Mouse (Mus musculus): ENCODE results near the gene Epm2aip1. TPM values are rescaled to one million over a fixed set of nuclear protein-coding genes. Genes with fewer than 3 reads are reported as not detected.

Epm2aip1 gene
- 10 to 100 TPM; 87.2 to 87.9 TPM for total RNA-seq (2021)
- long read RNA-seq, experiment 1, full-length matches to known transcripts: 49 of 49 reads
- long read RNA-seq, experiment 1, partial matches to known transcripts: 0 of 49 reads
- long read RNA-seq, experiment 1, other reads (novel, unspliced or antisense): 0 of 49 reads
- long read RNA-seq, experiment 2, full-length matches to known transcripts: 31 of 31 reads
- long read RNA-seq, experiment 2, partial matches to known transcripts: 0 of 31 reads
- long read RNA-seq, experiment 2, other reads (novel, unspliced or antisense): 0 of 31 reads

- DNase-seq (ENCODE audit: low spot score in 2 of 2): peak; percentile 100
Observed at GRCm38 (mm10) chr9:111271434-111272160, at the start of gene Epm2aip1, which contains the start of gene Mlh1. Gene Epm2aip1 (plus strand): TSS chr9:111271929. Gene Mlh1 (minus strand): TSS chr9:111271791.

DNA sequence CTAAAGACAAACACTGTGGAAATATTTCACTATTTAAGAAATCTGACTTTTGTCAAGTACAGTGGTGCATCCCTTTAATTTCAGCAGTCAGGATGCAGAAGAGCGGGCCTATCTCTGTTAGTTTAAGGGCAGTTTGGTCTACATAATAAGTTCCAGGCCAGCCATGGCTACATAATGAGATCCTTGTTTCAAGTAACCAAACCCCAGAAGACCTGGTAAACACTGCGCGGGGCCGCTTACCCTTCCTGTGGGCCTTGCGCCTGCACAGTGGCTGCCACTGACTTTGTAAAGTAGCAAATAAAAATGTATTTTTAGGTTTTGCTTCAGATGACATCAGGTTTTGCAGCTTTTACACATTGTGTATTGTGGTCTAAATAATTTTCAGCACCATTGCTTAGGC lies 48.3 kb upstream of the Epm2aip1 start:
- no peak for DNase-seq (ENCODE audit: low spot score in 2 of 2)

- peak in 1 of 2 experiments; percentile 24 for DNase-seq (ENCODE audit: low spot score in 2 of 2)
Observed at GRCm38 (mm10) chr9:111228446-111228845, 43.3 kb upstream of the Epm2aip1 start.

GRCm38 (mm10) chr9:111234701-111235100 lies 37.0 kb upstream of the Epm2aip1 start:
- no peak for DNase-seq (ENCODE audit: low spot score in 2 of 2)

DNA sequence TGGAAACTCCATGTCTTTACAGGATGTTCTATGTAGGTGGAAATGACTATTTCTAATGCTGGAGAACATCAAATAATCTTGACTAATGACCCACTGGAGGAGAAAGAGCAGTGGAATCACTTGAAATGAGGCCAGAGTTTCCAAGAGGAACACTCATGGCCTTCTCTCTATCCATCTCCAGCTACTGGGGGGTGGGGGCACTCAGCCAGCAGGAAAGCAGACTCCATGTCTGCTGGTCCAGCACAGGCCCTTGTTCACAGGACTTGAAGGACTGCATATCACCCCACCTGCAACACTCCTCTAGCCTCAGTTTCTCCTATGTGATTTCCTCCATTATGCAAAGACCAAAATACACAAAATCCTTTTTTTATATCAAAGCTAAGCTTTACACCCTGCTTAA lies 34.0 kb upstream of the Epm2aip1 start:
- DNase-seq (ENCODE audit: low spot score in 2 of 2): no peak

DNA sequence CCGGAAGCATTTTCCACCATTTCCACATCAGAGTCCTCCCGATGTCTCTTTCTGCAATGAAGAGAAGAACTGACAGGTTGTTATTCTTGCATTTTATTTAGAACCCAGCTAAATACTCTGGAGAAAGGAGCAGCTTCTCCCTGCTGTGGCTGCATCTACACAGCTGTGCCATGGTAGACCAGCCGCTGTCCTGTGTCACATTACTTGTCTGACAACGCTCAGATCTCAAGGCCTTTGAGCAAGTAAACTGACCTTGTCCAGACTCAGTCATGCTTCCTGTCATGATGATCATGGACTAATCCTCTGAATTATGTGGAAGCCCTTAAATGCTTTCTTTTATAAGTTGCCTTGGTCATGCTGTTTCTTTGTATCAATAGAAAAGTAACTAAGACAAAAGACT lies 31.9 kb upstream of the Epm2aip1 start:
- DNase-seq (ENCODE audit: low spot score in 2 of 2): no peak

GRCm38 (mm10) chr9:111243384-111243783 lies 28.3 kb upstream of the Epm2aip1 start:
- no peak for DNase-seq (ENCODE audit: low spot score in 2 of 2)

DNA sequence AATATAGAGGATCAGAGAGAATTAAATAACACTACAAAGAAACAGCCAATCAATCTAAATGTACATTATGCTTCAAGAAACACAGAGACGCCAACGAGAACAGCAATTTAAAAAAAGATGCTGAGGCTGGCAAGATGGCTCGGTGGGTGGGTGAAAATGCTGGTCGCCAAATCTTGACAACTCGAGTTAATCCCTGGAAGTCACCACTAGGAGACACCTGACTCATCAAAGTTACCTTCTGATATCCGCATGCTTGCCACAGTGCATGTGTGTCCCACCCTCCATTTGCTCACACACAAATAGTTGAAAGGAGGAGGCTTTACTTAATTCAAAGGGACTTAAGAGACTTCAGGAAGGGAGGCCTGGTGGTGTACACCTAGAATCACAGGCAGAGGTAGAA lies 26.2 kb upstream of the Epm2aip1 start:
- peak in 1 of 2 experiments; percentile 7 for DNase-seq (ENCODE audit: low spot score in 2 of 2)

DNA sequence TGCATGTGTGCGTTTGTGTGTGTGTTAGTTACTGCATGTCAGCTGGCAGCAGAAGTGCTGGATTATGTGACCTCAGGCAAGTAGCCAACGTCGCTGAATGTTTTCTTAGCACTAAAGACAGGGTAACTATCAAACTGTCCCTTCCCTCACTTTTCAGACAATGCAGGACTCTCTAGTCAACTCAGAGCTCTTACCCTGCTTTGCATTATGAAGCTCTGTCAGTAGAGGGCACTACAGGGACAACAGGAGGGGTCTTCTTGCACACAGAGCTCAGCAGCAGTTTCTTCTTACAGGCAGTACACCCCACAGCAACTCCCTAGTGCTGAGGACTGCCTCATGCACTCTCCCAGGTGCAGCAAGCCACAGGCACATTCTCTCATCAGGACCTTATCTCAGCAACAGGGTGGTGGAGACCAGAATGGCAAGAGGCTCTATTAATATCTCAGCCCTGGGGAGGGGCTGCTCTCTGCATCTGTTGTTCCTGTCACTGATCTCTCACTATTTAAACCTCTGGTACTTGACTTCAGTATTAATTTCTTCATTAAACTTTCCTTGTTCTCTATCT lies 24.0 kb upstream of the Epm2aip1 start:
- DNase-seq (ENCODE audit: low spot score in 2 of 2): peak in 1 of 2 experiments; percentile 32

GRCm38 (mm10) chr9:111252161-111252869 lies 19.4 kb upstream of the Epm2aip1 start:
- DNase-seq (ENCODE audit: low spot score in 2 of 2): no peak

DNA sequence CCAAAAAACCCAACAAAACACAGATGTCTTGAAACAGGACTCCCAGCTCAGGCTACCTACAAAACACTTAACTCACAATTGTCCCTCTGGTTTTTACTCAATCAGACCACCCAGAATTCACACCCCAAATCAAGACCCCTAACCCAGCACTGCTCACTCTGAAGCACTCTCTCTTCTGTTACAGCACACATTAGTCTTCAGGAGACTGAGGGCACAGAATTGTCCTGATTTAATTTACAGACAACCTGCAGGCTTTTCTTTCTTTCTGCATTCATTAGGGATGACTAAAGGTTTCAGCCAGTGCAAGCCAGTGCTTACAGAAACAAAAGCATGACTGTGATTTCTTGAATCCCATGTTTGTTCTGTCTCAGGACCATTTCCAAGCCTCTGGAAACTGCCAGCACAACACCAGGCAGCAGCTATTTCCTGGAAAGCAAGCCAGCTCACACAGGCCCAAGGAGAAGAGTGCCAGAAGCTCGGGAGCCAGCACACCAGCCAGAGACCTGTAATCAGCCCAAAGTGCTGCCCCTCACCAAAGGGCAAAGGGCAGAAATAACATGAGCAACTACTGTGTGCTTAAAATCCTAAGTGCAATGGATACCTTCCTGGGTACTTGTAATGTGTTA lies 11.3 kb upstream of the Epm2aip1 start:
- DNase-seq (ENCODE audit: low spot score in 2 of 2): peak in 1 of 2 experiments; percentile 22

DNA sequence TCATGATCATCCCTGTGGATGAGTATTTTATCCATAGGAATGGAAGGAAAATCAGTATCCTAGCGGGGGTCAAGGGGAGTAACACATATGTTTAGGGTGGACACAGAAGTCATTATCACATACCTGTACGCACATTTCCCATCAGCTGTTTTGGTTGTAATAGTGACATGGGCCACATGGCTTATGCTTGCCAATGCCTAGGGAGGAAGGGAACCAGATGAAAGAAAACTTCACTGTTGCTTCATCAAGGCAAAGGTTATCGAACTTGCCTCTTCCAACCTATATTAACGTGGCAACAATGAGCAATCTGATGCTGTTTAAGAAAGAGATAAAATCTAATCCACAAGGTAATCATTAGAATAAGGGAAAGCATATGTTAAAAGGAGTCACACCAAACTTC lies 10.4 kb upstream of the Epm2aip1 start:
- no peak for DNase-seq (ENCODE audit: low spot score in 2 of 2)

GRCm38 (mm10) chr9:111267998-111268397 lies 3.7 kb upstream of the Epm2aip1 start:
- DNase-seq (ENCODE audit: low spot score in 2 of 2): no peak

DNA sequence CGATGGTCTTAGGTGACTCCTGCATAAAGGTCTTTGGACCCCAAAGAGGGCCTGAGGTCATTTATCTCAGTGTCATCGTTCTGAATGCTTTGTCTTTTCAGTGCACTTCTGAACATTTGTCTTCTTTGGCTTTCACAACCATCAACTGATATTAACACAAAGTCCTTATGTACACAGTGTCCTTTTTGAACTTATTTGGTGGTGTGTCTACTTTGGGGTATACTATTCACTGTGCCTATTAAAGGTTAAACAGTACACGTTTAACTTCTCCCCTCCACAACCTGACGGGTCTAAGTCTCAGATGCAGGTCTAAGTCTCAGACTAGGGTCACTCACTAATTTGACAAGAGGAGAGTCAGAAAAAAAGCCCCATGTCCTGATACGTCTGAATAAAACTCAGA lies 1.1 kb upstream of the Epm2aip1 start:
- DNase-seq (ENCODE audit: low spot score in 2 of 2): no peak

GRCm38 (mm10) chr9:111271056-111271433 lies 684 bp upstream of the Epm2aip1 start:
- DNase-seq (ENCODE audit: low spot score in 2 of 2): no peak

DNA sequence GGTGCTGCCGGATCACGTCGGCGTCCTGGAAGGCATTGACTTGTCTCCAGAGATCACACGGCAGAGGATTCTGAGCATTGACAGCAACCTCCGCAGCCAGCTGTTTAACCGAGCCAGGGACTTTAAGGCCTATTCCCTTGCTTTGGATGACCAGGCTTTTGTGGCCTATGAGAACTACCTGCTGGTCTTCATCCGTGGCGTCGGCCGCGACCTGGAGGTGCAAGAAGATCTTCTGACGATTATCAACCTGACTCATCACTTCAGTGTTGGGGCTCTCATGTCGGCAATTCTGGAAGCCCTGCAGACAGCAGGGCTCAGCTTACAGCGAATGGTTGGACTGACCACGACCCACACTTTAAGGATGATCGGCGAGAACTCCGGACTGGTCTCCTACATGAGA lies 627 bp downstream of the Epm2aip1 start:
- DNase-seq (ENCODE audit: low spot score in 2 of 2): peak in 1 of 2 experiments; percentile 5

DNA sequence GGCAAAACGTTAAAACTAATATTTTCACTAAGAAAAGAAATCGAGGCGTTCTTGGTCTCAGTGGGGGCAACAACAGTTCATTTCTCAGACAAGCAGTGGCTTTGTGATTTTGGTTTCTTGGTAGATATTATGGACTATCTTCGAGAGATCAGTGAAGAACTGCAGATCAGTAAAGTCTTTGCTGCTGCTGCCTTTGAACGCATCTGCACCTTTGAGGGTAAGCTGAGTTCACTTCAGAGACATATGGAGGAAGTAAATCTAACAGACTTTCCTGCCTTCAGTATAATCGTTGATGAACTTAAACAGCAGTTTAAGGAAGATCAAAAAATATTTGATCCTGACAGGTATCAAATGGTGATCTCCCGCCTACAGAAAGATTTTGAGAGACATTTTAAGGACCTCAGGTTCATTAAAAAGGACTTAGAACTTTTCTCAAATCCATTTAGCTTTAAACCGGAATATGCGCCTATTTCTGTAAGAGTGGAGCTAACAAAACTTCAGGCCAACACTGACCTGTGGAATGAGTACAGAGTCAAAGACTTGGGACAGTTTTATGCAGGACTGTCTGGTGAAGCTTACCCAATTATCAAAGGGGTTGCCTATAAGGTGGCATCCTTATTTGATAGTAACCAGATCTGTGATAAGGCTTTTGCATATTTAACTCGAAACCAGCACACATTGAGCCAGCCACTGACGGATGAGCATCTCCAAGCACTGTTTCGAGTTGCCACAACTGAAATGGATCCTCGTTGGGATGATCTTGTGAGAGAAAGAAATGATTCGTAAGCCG lies 1.5 kb downstream of the Epm2aip1 start:
- DNase-seq (ENCODE audit: low spot score in 2 of 2): no peak

GRCm38 (mm10) chr9:111273958-111274357 lies 2.2 kb downstream of the Epm2aip1 start:
- no peak for DNase-seq (ENCODE audit: low spot score in 2 of 2)

- no peak for DNase-seq (ENCODE audit: low spot score in 2 of 2)
Observed at GRCm38 (mm10) chr9:111275156-111275555, 3.4 kb downstream of the Epm2aip1 start.

DNA sequence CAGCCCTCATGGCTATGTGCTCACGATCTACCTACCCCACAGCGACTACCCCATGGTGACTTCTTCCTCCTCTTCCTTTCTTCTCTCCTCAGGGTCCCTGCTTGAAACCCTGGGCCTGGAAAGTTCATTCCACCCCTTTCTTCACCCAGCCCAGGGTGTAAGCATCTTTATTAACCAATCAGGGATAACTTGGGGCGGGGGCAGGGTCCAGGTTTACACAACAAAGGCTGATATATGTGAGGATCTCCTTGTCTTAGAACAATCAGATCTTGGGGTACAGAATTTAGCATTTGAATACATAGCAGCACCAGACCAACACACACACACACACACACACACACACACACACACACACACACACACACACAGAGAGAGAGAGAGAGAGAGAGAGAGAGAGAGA lies 13.3 kb downstream of the Epm2aip1 start:
- no peak for DNase-seq (ENCODE audit: low spot score in 2 of 2)
